Mouse (Mus musculus) right cerebral cortex, postnatal 36 days (tissue): ENCODE measurements around the gene Hdac7.

Experiments used
- DNase-seq, 2 experiments: peaks; one replicate each; pipeline ENCODE4 v3.0.0; 2022; ENCODE audit warnings: low spot score in 2 of 2, mixed read lengths in 1 of 2

The Hdac7 gene

DNA sequence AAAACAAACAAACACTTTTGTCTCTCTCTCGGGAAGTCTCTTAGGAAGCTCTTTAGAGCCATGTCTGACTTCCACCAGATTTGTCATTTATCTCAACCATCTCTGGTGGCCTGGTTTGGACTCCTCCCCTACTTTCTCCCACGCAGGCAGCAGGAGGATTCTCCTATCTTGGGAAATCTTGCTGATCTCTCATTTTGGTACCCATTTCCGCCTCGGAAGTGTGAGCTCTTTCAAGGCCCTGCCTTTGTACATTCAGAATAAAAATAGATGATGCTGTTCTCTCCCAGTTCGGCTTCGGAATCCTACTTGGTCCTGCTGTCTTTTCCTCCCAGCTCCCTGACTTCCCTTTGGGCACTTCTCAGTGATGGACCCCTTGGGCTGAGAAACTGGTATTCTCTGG lies 10.2 kb upstream of the Hdac7 start:
- peak in 1 of 2 experiments; percentile 54 for DNase-seq

DNA sequence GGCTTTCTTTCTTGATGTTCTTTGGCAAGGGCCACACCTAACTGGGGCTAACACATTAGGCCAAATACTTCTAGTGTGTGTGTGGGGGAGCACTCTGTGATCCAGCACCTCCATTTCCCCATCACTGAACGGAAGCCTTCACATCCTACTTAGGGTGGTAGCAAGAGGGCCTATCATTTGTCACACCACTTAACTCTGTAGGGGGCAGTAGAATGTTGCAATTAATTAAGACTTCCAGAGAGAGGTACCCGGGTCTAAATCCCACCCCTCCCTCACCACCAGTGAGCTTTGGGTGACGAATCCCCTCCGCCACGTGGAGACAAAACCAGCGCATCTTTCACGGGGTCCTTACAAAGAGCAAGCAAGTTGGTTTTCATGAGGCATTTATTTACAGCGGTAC lies 9.8 kb upstream of the Hdac7 start:
- no peak for DNase-seq

DNA sequence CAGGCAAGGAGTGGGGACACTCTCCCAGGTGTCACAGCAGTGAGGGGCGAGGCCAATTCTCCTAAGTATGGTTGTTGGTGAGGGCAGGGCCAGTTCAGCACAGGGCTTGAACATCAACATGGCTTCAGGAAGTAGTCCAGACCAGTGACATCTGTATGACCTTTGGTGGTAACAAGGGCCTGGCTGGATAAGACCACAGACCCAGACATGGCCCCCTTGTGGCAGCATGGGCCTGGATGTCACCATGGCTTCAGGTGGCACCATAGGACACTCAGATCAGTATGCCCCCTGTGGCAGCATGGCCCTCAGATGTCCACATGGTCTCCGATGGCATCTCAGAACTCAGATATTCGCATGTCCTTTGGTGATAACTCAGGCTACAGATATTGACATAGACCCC lies 8.0 kb upstream of the Hdac7 start:
- DNase-seq: no peak

DNA sequence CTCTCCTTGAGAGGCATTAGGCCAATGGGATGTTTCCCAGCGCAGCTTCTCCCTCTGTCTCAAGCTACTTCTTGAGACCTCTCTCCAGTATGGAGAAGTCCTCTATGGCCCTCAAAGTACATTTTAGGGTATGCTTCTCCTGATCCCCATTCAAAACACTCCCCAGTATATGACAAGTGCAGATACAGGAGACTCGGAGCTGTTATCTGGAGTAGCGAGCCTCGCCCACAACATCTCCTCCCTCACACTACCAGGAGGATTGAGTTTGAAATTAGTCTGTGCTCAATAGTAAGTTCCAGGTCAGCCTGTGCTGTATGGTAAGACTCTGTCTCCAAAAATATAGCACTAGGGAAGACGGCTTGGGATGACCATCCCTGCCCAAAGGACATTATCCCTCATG lies 6.7 kb upstream of the Hdac7 start:
- DNase-seq: no peak

DNA sequence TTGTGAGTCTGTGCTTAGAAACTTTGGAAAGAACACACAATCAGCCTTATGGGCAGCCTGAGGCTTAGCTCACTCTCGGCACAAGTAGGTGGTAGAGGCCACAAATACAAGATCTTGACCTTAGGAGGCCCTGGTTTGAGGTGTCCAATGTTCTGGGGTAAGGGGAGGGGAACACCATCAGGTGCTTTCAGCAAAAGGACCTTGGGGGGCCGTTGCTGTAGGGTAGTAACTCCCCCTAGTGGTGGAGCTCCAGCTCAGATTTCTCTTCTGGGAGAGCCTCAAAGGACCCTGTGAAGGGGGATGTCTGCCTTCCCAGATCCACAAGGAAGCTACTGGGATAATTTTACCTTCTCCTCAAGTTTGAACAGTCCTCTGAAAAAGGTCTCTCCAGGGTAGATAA lies 6.1 kb upstream of the Hdac7 start:
- no peak for DNase-seq

DNA sequence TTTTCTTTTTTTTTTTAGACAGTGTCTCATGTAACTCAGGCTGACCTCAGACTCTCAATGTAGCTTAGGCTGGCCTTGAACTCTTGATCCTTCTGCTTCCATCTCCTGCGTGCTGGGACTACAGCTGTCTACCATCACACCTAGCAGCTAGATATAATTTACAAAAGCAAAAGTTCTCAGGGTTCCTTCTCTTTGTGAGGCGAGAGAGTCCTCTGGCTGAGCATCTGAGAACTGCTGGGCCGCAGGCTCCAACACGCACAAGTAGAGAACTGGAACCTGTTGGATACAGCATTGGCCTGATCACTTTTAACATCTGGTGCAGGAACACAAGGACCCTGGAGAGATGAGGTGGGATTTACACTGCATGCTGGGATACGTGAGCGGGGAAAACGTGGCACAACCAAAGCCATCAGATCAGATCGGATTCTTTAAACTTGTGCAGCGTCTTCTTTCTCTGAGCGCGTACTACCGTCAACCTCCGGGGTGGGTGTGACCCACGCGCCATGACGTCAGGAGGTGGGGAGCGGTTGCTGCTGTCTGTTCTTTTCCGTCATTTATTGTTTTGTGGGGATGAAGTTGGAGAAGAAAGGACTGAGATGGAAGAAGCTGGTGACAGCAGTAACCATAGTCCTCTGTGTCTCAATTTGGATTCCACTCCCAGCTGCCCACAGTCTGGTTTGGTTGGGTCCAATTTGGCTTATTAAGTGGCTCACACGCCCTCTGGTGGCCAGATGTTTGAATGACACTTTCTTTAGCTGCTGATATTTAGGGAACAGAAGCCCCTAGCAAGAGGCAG lies 5.0 kb upstream of the Hdac7 start:
- DNase-seq: peak; percentile 84

GRCm38 (mm10) chr15:97847866-97848265 lies 3.6 kb upstream of the Hdac7 start:
- no peak for DNase-seq

DNA sequence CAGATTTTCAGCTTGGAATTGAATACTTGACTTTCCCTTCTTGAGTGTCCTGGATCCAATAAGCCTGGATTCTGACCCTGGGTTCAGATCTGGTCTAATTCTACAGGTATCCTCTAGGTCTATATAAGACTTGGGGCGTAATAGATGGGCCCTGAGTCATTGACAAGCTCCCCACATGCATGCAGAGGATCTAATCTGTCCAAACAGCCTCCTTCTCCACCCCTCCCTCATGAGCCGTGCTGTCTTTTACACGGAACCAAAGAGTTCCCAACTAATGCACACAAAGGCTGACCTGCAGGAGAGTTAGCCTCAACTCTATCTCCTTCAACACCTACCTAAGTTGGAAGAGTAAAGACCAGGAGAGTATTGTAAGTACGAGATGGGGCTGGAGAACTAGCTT lies 3.0 kb upstream of the Hdac7 start:
- DNase-seq: no peak

GRCm38 (mm10) chr15:97846121-97846882 lies 2.0 kb upstream of the Hdac7 start:
- DNase-seq: no peak

DNA sequence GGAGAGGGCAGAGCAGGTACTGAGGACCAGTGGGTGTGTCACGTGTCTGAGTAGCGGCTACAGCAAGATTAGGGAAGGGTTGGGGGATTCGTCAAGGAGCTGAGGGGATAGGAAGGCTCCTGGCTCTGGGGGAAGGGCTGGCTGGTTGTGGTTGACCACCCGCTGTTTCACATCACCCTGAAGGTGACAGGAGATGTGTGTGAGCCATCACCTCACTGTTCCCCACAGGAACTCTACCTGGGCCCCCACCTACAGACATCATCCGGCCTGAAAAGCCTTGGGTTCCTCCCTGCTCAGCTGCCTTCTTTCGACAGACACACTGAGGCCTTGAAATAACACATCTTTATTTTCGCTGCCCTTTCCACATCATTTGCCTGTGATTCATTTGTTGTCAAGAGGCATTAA lies 1.1 kb downstream of the Hdac7 start:
- no peak for DNase-seq

DNA sequence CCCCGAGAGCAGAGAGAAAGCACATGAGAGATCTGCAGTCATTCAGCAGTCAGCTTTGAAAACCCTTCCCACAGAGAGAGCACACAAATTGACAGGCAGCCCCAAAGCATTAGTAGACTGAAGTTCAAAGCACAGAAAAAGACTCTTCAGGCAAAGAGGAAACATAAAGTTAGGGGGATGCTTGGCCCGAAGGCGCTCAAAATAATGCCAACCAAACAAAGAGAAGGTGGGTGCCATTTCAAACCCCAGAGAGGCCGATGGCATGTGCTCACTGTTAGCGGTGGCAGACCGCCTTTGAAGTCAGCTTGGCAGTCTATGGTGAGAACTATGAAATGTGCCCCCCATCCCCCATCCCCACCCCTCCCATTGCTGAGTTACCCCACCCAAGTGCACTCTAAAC lies 2.2 kb downstream of the Hdac7 start:
- no peak for DNase-seq

DNA sequence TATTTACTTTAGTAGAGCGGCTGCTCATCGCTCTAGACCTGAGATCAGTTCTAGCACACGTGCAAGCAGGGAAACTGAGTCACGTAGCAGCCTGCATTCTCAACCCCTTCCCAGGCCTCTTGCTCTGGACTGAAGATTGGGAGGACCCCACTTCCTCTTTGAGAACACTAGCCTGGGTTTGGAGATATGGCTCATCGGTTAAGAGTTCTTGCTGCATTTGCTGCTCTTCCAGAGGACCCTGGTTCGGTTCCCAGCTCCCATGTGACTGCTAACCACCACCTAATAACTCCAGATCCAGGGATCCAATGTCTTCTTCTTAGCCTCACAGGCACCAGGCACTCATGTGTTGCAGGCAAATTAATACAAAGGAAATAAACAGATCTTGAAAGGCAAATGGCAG lies 2.9 kb downstream of the Hdac7 start:
- DNase-seq: no peak

GRCm38 (mm10) chr15:97840781-97841180 lies 3.5 kb downstream of the Hdac7 start:
- no peak for DNase-seq

- no peak for DNase-seq
These were observed 4.3 kb downstream of the Hdac7 start for GRCm38 (mm10) chr15:97839991-97840455.

GRCm38 (mm10) chr15:97839473-97839872 lies 4.8 kb downstream of the Hdac7 start:
- no peak for DNase-seq

GRCm38 (mm10) chr15:97839012-97839411 lies 5.3 kb downstream of the Hdac7 start:
- no peak for DNase-seq

GRCm38 (mm10) chr15:97838395-97838794 lies 5.9 kb downstream of the Hdac7 start:
- DNase-seq: no peak

- DNase-seq: no peak
These were observed 6.7 kb downstream of the Hdac7 start for GRCm38 (mm10) chr15:97837491-97838061.

- no peak for DNase-seq
These were observed 7.4 kb downstream of the Hdac7 start for GRCm38 (mm10) chr15:97836894-97837247.

DNA sequence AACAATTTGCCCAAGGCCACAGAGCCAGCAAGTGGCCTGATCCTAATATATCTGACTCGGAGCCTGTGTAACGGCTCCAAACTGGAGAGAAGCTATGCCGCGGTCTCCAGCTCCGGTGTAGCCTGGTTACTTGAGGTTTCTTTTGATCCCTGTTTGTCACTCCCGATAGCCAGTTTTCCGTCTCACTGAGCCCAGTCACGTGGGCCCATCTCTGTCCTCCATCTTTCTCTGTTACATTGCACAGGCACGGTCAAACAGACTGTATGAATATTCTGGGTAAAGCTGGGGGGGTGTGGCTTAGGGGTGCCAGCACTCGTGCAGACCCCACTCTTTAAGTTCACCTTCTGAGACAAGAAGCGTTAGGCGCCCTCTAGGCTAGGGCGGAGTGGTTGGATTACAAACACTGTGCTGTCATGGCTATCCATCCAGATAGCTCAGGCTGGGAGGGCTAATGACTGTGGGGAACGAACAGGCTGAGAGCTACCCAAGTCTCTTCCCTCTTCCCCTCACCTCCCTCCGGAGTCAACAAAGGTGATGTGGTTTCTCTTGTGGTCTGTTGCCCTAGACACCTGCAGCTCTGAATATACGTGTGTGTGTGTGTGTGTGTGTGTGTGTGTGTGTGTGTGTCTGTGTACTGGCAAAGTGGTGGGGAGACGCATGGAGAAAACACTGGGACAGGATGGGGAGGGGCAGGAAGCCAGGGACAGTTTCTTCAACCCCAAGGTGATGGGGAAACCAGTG lies 8.0 kb downstream of the Hdac7 start:
- no peak for DNase-seq

GRCm38 (mm10) chr15:97832764-97833479 lies 11.4 kb downstream of the Hdac7 start:
- DNase-seq: no peak
